Mouse (Mus musculus) lung, embryonic 15.5 days (tissue): Measurements from ENCODE around the gene Hist1h3a. TPM values are rescaled to one million over a fixed set of nuclear protein-coding genes. Genes with fewer than 3 reads are reported as not detected.

Experiments used
- ATAC-seq: fragments of 200-750 bp; cut with Nextera tagmentation; 2 replicates; pipeline ENCODE4 v1.8.0; 2017; ENCODE audit warnings: moderate number of reproducible peaks, borderline replicate concordance; ENCODE audit not compliant: low FRiP score, low TSS enrichment; ENCODE audit errors: extremely low read depth
- H3K27ac ChIP-seq: fragments of 300-500 bp; sonication (generic); 2 replicates; pipeline ENCODE4 v1.5.1; 2015; ENCODE audit warnings: moderate library complexity, mild to moderate bottlenecking, inconsistent platforms
- H3K27me3 ChIP-seq: fragments of 300-500 bp; sonication (generic); 2 replicates; pipeline ENCODE4 v1.6.1; 2015; ENCODE audit warnings: inconsistent platforms
- H3K36me3 ChIP-seq: fragments of 300-500 bp; sonication (generic); 2 replicates; pipeline ENCODE4 v1.6.1; 2015; ENCODE audit warnings: inconsistent platforms
- H3K4me1 ChIP-seq: fragments of 300-500 bp; sonication (generic); 2 replicates; pipeline ENCODE4 v1.6.1; 2015; ENCODE audit warnings: inconsistent platforms
- H3K4me2 ChIP-seq: fragments of 300-500 bp; sonication (generic); 2 replicates; pipeline ENCODE4 v1.6.1; 2015; ENCODE audit warnings: inconsistent platforms, mild to moderate bottlenecking, moderate library complexity
- H3K4me3 ChIP-seq: fragments of 300-500 bp; sonication (generic); 2 replicates; pipeline ENCODE4 v1.5.1; 2015; ENCODE audit warnings: mild to moderate bottlenecking, inconsistent platforms
- H3K9ac ChIP-seq: fragments of 300-500 bp; sonication (generic); 2 replicates; pipeline ENCODE4 v1.6.1; 2015; ENCODE audit warnings: inconsistent platforms
- H3K9me3 ChIP-seq: fragments of 300-500 bp; sonication (generic); 2 replicates; pipeline ENCODE4 v1.6.1; 2016; ENCODE audit warnings: inconsistent platforms
- WGBS: fragments of 180-500 bp; shearing (Covaris S2); methylation state at CpG from one replicate; pipeline ENCODE4 v1.1.7; 2015; 5-methylcytosine and 5-hydroxymethylcytosine counted together
- polyA plus RNA-seq: library from polyadenylated mRNA; unstranded; fragments of >200 nt; fragmentation: Nextera tagmentation; extraction: Ambion mirVana; gene quantifications from 2 replicates; pipeline ENCODE4 v1.2.1, GENCODE M21; 2015

The Hist1h3a gene
- polyA plus RNA-seq, 1 experiment from 2014 or later = 8.5 TPM

- Histone ChIP-seq H3K36me3 (no peaks in the 10 kb centered on the region), H3K4me2 (peak overlapping the region; percentile 62; the same call in 1 of the 2 replicates), H3K9me3 (no peaks in the 10 kb centered on the region), H3K9ac (no peak overlapping the region), H3K27me3 (no peaks in the 10 kb centered on the region), H3K4me1 (peaks cover 19% of the 10 kb centered on the region), H3K4me3 (no peak overlapping the region), H3K27ac (no peak overlapping the region; the same call in 1 of the 2 replicates)
- WGBS = 39% methylated on average over 1 of the region's 1 CpGs
- no peak for ATAC-seq
Observed at GRCm38 (mm10) chr13:23765172-23765513, 3.0 kb upstream of the Hist1h3a start.

- WGBS = 26% methylated on average over 12 of the region's 12 CpGs
- H3K27me3 ChIP-seq = no peaks in the 10 kb centered on the region
- no peak for ATAC-seq
- H3K4me2 ChIP-seq = peak overlapping the region; percentile 62
- H3K9me3 ChIP-seq = no peaks in the 10 kb centered on the region
- H3K9ac ChIP-seq = peak overlapping the region; percentile 59
- H3K36me3 ChIP-seq = no peaks in the 10 kb centered on the region
- peak overlapping the region; percentile 44 for H3K4me3 ChIP-seq
- peaks cover 25% of the 10 kb centered on the region for H3K4me1 ChIP-seq
- H3K27ac ChIP-seq = peak overlapping the region; percentile 97
Observed at GRCm38 (mm10) chr13:23764324-23765171, 2.4 kb upstream of the Hist1h3a start.

- H3K9ac ChIP-seq = peak within 1 kb of the TSS; percentile 59
- no peaks in the 10 kb centered on the region for H3K9me3 ChIP-seq
- no peaks in the 10 kb centered on the region for H3K36me3 ChIP-seq
- H3K27me3 ChIP-seq = no peaks in the 10 kb centered on the region
- peak within 1 kb of the TSS; percentile 62 for H3K4me2 ChIP-seq
- peaks cover 29% of the 10 kb centered on the region for H3K4me1 ChIP-seq
- peak within 1 kb of the TSS; percentile 97 for H3K27ac ChIP-seq
- peak within 1 kb of the TSS; percentile 44 for H3K4me3 ChIP-seq
- ATAC-seq = peak; percentile 72
- WGBS = 1% methylated on average over 34 of the region's 34 CpGs
Observed at GRCm38 (mm10) chr13:23763586-23764323, 1.6 kb upstream of the Hist1h3a start, which contains the start of gene Hist1h1a. Gene Hist1h1a, plus strand, starts transcription at chr13:23763666.

- H3K36me3 ChIP-seq = no peaks in the 10 kb centered on the region
- peak overlapping the region; percentile 30; the same call in 1 of the 2 replicates for H3K9ac ChIP-seq
- H3K4me1 ChIP-seq = peaks cover 29% of the 10 kb centered on the region
- H3K27ac ChIP-seq = peak overlapping the region; percentile 97
- H3K4me2 ChIP-seq = peak overlapping the region; percentile 62
- no peaks in the 10 kb centered on the region for H3K9me3 ChIP-seq
- peak overlapping the region; percentile 44 for H3K4me3 ChIP-seq
- 2% methylated on average over 10 of the region's 10 CpGs for WGBS
- H3K27me3 ChIP-seq = no peaks in the 10 kb centered on the region
- ATAC-seq = no peak
Observed at GRCm38 (mm10) chr13:23763242-23763585, 1.0 kb upstream of the Hist1h3a start.

DNA sequence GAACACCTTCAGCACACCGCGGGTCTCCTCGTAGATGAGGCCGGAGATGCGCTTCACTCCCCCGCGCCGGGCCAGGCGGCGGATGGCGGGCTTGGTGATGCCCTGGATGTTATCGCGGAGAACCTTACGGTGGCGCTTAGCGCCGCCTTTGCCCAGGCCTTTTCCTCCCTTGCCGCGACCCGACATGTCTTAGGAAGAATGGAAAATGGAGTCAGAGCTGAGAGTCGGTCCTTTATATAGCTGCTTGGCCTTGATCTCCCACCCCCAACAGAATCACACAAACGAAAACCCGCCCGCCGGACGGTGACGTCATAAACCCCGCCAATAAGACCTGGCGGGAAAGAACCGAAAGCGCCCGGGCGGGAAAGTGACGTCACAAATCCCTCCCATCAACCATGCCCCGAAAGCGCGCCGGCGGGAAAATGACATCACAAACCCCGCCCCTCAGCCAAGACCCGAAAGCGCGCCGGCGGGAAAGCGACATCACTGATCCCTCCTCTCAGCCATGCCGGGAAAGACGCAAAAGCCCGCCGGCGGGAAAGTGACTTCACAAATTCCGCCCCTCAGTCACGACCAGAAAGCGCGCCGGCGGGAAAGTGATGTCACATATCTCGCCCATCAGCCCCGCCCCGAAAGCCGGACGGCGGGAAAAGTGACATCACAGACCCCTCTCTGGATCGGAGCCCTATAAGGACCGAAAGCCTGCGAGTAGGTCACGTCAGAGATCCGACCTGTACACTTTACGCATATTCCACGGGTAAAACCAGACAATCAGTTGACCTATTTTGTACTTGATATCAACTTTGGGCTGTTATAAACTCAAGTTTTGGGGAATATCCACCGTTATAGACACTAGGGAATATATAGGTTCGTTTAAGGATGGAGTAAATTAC is 968 bp downstream of the Hist1h3a start, which contains the start of gene Hist1h4a:
Hist1h4a (minus strand) TSS at position 259 of the 893 bp plus-strand sequence.
- under 1% methylated on average over 67 of the region's 72 CpGs for WGBS
- H3K27me3 ChIP-seq = no peaks in the 10 kb centered on the region
- H3K9me3 ChIP-seq = no peaks in the 10 kb centered on the region
- peak within 1 kb of the TSS; percentile 56 for H3K9ac ChIP-seq
- peaks cover 33% of the 10 kb centered on the region for H3K4me1 ChIP-seq
- peak within 1 kb of the TSS; percentile 97 for H3K27ac ChIP-seq
- peak; percentile 76 for ATAC-seq
- peak within 1 kb of the TSS; percentile 44 for H3K4me3 ChIP-seq
- H3K36me3 ChIP-seq = no peaks in the 10 kb centered on the region
- peak within 1 kb of the TSS; percentile 62 for H3K4me2 ChIP-seq

DNA sequence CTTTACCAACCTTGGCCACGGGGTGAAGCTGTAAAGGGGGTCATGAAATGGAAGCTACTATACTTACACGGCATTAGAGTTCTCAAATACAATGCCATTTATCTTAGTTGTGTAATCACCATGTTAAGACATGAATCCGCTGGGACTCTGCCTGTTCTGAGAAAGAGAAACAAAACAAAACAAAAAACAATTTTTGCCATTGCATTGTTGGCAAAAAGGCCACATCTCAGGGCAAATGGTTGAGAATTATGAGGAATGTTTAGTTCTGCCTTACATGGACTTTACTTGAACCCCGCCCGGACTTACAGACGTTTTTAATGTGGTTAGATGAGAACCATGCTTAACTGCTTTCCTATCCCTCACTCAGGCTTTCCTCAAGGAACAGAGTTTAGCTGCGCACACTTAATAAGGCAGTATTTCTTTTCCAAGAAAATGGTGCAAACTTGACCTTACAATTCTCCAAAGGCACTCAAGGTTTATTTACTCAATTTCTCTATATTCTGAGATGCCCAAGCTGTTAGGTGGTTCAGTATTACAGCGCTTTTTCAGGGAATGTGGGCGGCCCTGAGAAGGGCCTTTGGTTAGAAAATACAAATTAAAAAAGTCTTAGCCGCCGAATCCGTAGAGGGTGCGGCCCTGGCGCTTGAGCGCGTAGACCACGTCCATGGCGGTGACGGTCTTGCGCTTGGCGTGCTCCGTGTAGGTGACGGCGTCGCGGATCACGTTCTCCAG is 1.8 kb downstream of the Hist1h3a start:
- no peaks in the 10 kb centered on the region for H3K27me3 ChIP-seq
- ATAC-seq = no peak
- H3K9me3 ChIP-seq = no peaks in the 10 kb centered on the region
- WGBS = 1% methylated on average over 22 of the region's 27 CpGs
- peak overlapping the region; percentile 97 for H3K27ac ChIP-seq
- peak overlapping the region; percentile 41 for H3K9ac ChIP-seq
- H3K4me1 ChIP-seq = peaks cover 33% of the 10 kb centered on the region
- H3K4me3 ChIP-seq = peak overlapping the region; percentile 44
- no peaks in the 10 kb centered on the region for H3K36me3 ChIP-seq
- peak overlapping the region; percentile 62 for H3K4me2 ChIP-seq

- H3K4me2 ChIP-seq = peak overlapping the region; percentile 62
- H3K27me3 ChIP-seq = no peaks in the 10 kb centered on the region
- H3K4me3 ChIP-seq = peak overlapping the region; percentile 44
- H3K9ac ChIP-seq = peak overlapping the region; percentile 41
- peaks cover 31% of the 10 kb centered on the region for H3K4me1 ChIP-seq
- no peaks in the 10 kb centered on the region for H3K36me3 ChIP-seq
- peak overlapping the region; percentile 97 for H3K27ac ChIP-seq
- no peak for ATAC-seq
- 55% methylated on average over 1 of the region's 1 CpGs for WGBS
- no peaks in the 10 kb centered on the region for H3K9me3 ChIP-seq
Observed at GRCm38 (mm10) chr13:23759916-23760239, 2.3 kb downstream of the Hist1h3a start.

DNA sequence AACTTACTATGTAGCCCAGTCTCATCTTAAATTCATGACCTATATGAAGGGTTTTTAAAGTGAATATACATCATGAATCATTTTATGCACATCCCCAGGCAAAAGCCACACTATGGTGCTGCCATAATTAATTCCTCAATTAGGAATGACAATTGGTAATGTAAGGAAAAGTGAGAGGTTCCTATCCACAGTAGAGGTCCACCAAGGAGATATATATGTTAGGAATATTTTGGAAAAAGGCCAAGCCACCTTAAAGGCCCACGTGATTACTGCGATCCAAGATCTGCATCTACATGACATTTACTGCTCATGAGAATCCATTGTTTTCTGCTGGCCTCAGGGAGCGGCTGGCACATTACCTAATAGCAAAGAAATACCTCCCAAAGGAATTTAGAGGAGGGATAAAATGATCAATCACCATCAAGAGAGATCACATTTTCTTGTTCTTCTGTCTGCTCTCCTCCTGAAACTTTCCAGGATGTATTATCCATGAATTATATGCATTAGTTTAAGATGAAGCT is 2.9 kb downstream of the Hist1h3a start:
- Histone ChIP-seq H3K9me3 (no peaks in the 10 kb centered on the region), H3K27me3 (no peaks in the 10 kb centered on the region), H3K4me2 (no peak overlapping the region), H3K4me3 (no peak overlapping the region), H3K9ac (no peak overlapping the region; the same call in 1 of the 2 replicates), H3K27ac (peak overlapping the region; percentile 97), H3K36me3 (no peaks in the 10 kb centered on the region), H3K4me1 (peaks cover 26% of the 10 kb centered on the region)
- WGBS = 78% methylated on average over 3 of the region's 3 CpGs
- no peak for ATAC-seq

- no peak for ATAC-seq
- peaks cover 28% of the 10 kb centered on the region for H3K4me1 ChIP-seq
- no peaks in the 10 kb centered on the region for H3K9me3 ChIP-seq
- H3K4me3 ChIP-seq = no peak overlapping the region
- WGBS = 44% methylated on average over 3 of the region's 3 CpGs
- peak overlapping the region; percentile 66 for H3K4me2 ChIP-seq
- H3K36me3 ChIP-seq = no peaks in the 10 kb centered on the region
- no peaks in the 10 kb centered on the region for H3K27me3 ChIP-seq
- no peak overlapping the region for H3K9ac ChIP-seq
- peak overlapping the region; percentile 50 for H3K27ac ChIP-seq
Observed at GRCm38 (mm10) chr13:23757921-23758320, 4.3 kb downstream of the Hist1h3a start.

DNA sequence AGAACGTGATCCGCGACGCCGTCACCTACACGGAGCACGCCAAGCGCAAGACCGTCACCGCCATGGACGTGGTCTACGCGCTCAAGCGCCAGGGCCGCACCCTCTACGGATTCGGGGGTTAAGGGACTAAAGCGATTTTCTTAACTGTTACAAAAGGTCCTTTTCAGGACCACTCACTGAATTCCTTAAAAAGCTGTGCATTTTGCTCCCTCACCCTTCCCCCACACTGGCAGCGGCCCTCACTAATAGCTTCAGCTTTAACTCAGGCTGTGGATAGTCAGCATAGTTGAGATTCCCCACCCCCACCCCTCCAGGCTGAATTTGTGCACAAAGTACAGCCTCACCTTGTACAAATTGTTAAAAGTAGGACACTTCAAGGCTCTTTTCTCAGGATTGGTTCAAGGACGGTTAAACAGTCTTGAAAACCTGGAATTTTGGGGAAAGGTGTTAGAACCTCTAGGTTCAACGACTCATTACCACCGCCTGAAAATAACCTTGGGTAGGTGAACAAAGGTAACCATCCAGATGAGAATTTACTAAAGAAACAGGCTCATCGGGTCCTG is 4.9 kb downstream of the Hist1h3a start:
- Histone ChIP-seq H3K27ac (peak overlapping the region; percentile 95), H3K27me3 (no peaks in the 10 kb centered on the region), H3K4me2 (peak overlapping the region; percentile 66), H3K36me3 (no peaks in the 10 kb centered on the region), H3K4me1 (peaks cover 29% of the 10 kb centered on the region), H3K9me3 (no peaks in the 10 kb centered on the region), H3K9ac (peak overlapping the region; percentile 59), H3K4me3 (peak overlapping the region; percentile 42)
- under 1% methylated on average over 18 of the region's 23 CpGs for WGBS
- ATAC-seq = no peak
